Mouse (Mus musculus): Measurements from ENCODE around the gene Zfp511. TPM values are rescaled to one million over a fixed set of nuclear protein-coding genes. Genes with fewer than 3 reads are reported as not detected.
A peak's percentile ranks its signal among the peaks of the same experiment; 100 is the strongest.

Zfp511 gene
- polyA plus RNA-seq, 1 experiment from 2014 or later: 41.5 TPM

- no peak; the same call in 1 of the 2 replicates for ATAC-seq (replicated peaks; ENCODE audit: low FRiP score, low TSS enrichment, low read depth)
- peak overlapping the region; percentile 84 for H3K4me2 ChIP-seq (ENCODE audit: low read length)
- H3K4me3 ChIP-seq (ENCODE audit: low read depth, low read length): peak overlapping the region; percentile 38
- peak overlapping the region; percentile 41 for H3K9ac ChIP-seq (ENCODE audit: low read length)
- no peak overlapping the region for H3K27ac ChIP-seq (ENCODE audit: low read depth)
- no peaks in the 10 kb centered on the region for H3K36me3 ChIP-seq (ENCODE audit: control insufficient read depth, insufficient read depth, low read length)
- WGBS: 3% methylated on average over 53 of the region's 53 CpGs
- peak; percentile 80 for DNase-seq (ENCODE audit: low spot score)
- peaks cover 85% of the 10 kb centered on the region for H3K27me3 ChIP-seq (replicated peaks; ENCODE audit: control insufficient read depth, insufficient read depth, low read length)
- H3K9me3 ChIP-seq (ENCODE audit: control insufficient read depth, low read length): no peaks in the 10 kb centered on the region
- peaks cover 13% of the 10 kb centered on the region for H3K4me1 ChIP-seq (replicated peaks; ENCODE audit: control insufficient read depth, insufficient read depth, low read length)
These were observed 21.5 kb downstream of the Zfp511 start for GRCm38 (mm10) chr7:140057413-140058407.

GRCm38 (mm10) chr7:140058528-140058927, 22.3 kb downstream of the Zfp511 start:
- peak overlapping the region; percentile 38 for H3K4me3 ChIP-seq (ENCODE audit: low read depth, low read length)
- H3K4me2 ChIP-seq (ENCODE audit: low read length): peak overlapping the region; percentile 84
- no peaks in the 10 kb centered on the region for H3K9me3 ChIP-seq (ENCODE audit: control insufficient read depth, low read length)
- no peaks in the 10 kb centered on the region for H3K36me3 ChIP-seq (ENCODE audit: control insufficient read depth, insufficient read depth, low read length)
- 26% methylated on average over 7 of the region's 7 CpGs for WGBS
- peaks cover 84% of the 10 kb centered on the region for H3K27me3 ChIP-seq (replicated peaks; ENCODE audit: control insufficient read depth, insufficient read depth, low read length)
- peak overlapping the region; percentile 41; the same call in 1 of the 2 replicates for H3K9ac ChIP-seq (ENCODE audit: low read length)
- DNase-seq (ENCODE audit: low spot score) (no peak), ATAC-seq (replicated peaks; ENCODE audit: low FRiP score, low TSS enrichment, low read depth) (no peak)
- H3K27ac ChIP-seq (ENCODE audit: low read depth): no peak overlapping the region
- H3K4me1 ChIP-seq (replicated peaks; ENCODE audit: control insufficient read depth, insufficient read depth, low read length): peaks cover 13% of the 10 kb centered on the region

- 41% methylated on average over 4 of the region's 4 CpGs for WGBS
- Histone ChIP-seq H3K27me3 (replicated peaks; ENCODE audit: control insufficient read depth, insufficient read depth, low read length) (peaks cover 88% of the 10 kb centered on the region), H3K36me3 (ENCODE audit: control insufficient read depth, insufficient read depth, low read length) (no peaks in the 10 kb centered on the region), H3K4me3 (ENCODE audit: low read depth, low read length) (no peak overlapping the region), H3K27ac (ENCODE audit: low read depth) (no peak overlapping the region), H3K9me3 (ENCODE audit: control insufficient read depth, low read length) (no peaks in the 10 kb centered on the region), H3K4me1 (replicated peaks; ENCODE audit: control insufficient read depth, insufficient read depth, low read length) (peaks cover 13% of the 10 kb centered on the region), H3K9ac (ENCODE audit: low read length) (no peak overlapping the region), H3K4me2 (ENCODE audit: low read length) (no peak overlapping the region)
- DNase-seq (ENCODE audit: low spot score): no peak
- no peak for ATAC-seq (replicated peaks; ENCODE audit: low FRiP score, low TSS enrichment, low read depth)
These were observed 23.4 kb downstream of the Zfp511 start for GRCm38 (mm10) chr7:140059601-140060000.

- under 1% methylated on average over 47 of the region's 47 CpGs for WGBS
- DNase-seq (ENCODE audit: low spot score) (peak; percentile 66), ATAC-seq (replicated peaks; ENCODE audit: low FRiP score, low TSS enrichment, low read depth) (no peak; the same call in 1 of the 2 replicates)
- Histone ChIP-seq H3K4me3 (ENCODE audit: low read depth, low read length) (peak overlapping the region; percentile 32), H3K36me3 (ENCODE audit: control insufficient read depth, insufficient read depth, low read length) (no peaks in the 10 kb centered on the region), H3K27me3 (replicated peaks; ENCODE audit: control insufficient read depth, insufficient read depth, low read length) (peaks cover 94% of the 10 kb centered on the region), H3K9me3 (ENCODE audit: control insufficient read depth, low read length) (no peaks in the 10 kb centered on the region), H3K9ac (ENCODE audit: low read length) (0 out of 2 replicates have a peak overlapping the region, but pooled peaks have one; percentile 16), H3K27ac (ENCODE audit: low read depth) (no peak overlapping the region), H3K4me1 (replicated peaks; ENCODE audit: control insufficient read depth, insufficient read depth, low read length) (peaks cover 13% of the 10 kb centered on the region), H3K4me2 (ENCODE audit: low read length) (peak overlapping the region; percentile 63)
These were observed 25.0 kb downstream of the Zfp511 start for GRCm38 (mm10) chr7:140060936-140061831.

- DNase-seq (ENCODE audit: low spot score) (peak; percentile 55), ATAC-seq (replicated peaks; ENCODE audit: low FRiP score, low TSS enrichment, low read depth) (no peak)
- Histone ChIP-seq H3K9ac (ENCODE audit: low read length) (no peak overlapping the region), H3K4me2 (ENCODE audit: low read length) (peak overlapping the region; percentile 63), H3K4me1 (replicated peaks; ENCODE audit: control insufficient read depth, insufficient read depth, low read length) (peaks cover 13% of the 10 kb centered on the region), H3K27ac (ENCODE audit: low read depth) (no peak overlapping the region), H3K9me3 (ENCODE audit: control insufficient read depth, low read length) (no peaks in the 10 kb centered on the region), H3K36me3 (ENCODE audit: control insufficient read depth, insufficient read depth, low read length) (no peaks in the 10 kb centered on the region), H3K4me3 (ENCODE audit: low read depth, low read length) (peak overlapping the region; percentile 32), H3K27me3 (replicated peaks; ENCODE audit: control insufficient read depth, insufficient read depth, low read length) (peaks cover 91% of the 10 kb centered on the region)
- 4% methylated on average over 6 of the region's 6 CpGs for WGBS
These were observed 25.6 kb downstream of the Zfp511 start for GRCm38 (mm10) chr7:140061832-140062130.

- DNase-seq (ENCODE audit: low spot score) (peak; percentile 61), ATAC-seq (replicated peaks; ENCODE audit: low FRiP score, low TSS enrichment, low read depth) (0 out of 2 replicates have a peak, but pooled peaks have one; percentile 25)
- H3K4me2 ChIP-seq (ENCODE audit: low read length): no peak overlapping the region
- WGBS: 19% methylated on average over 11 of the region's 11 CpGs
- H3K27me3 ChIP-seq (replicated peaks; ENCODE audit: control insufficient read depth, insufficient read depth, low read length): peaks cover 86% of the 10 kb centered on the region
- no peaks in the 10 kb centered on the region for H3K9me3 ChIP-seq (ENCODE audit: control insufficient read depth, low read length)
- no peak overlapping the region for H3K9ac ChIP-seq (ENCODE audit: low read length)
- no peaks in the 10 kb centered on the region for H3K36me3 ChIP-seq (ENCODE audit: control insufficient read depth, insufficient read depth, low read length)
- no peak overlapping the region for H3K27ac ChIP-seq (ENCODE audit: low read depth)
- H3K4me3 ChIP-seq (ENCODE audit: low read depth, low read length): no peak overlapping the region; the same call in 1 of the 2 replicates
- peaks cover 13% of the 10 kb centered on the region for H3K4me1 ChIP-seq (replicated peaks; ENCODE audit: control insufficient read depth, insufficient read depth, low read length)
These were observed 26.1 kb downstream of the Zfp511 start for GRCm38 (mm10) chr7:140062307-140062706.

GRCm38 (mm10) chr7:140063092-140063491, 26.9 kb downstream of the Zfp511 start:
- DNase-seq (ENCODE audit: low spot score) (peak; percentile 77), ATAC-seq (replicated peaks; ENCODE audit: low FRiP score, low TSS enrichment, low read depth) (no peak)
- Histone ChIP-seq H3K4me1 (replicated peaks; ENCODE audit: control insufficient read depth, insufficient read depth, low read length) (peaks cover 13% of the 10 kb centered on the region), H3K9me3 (ENCODE audit: control insufficient read depth, low read length) (no peaks in the 10 kb centered on the region), H3K36me3 (ENCODE audit: control insufficient read depth, insufficient read depth, low read length) (no peaks in the 10 kb centered on the region), H3K27me3 (replicated peaks; ENCODE audit: control insufficient read depth, insufficient read depth, low read length) (peaks cover 78% of the 10 kb centered on the region), H3K4me2 (ENCODE audit: low read length) (no peak overlapping the region), H3K27ac (ENCODE audit: low read depth) (no peak overlapping the region), H3K4me3 (ENCODE audit: low read depth, low read length) (no peak overlapping the region), H3K9ac (ENCODE audit: low read length) (no peak overlapping the region)
- 22% methylated on average over 7 of the region's 7 CpGs for WGBS

- Histone ChIP-seq H3K9ac (ENCODE audit: low read length) (no peak overlapping the region), H3K27ac (ENCODE audit: low read depth) (no peak overlapping the region), H3K4me2 (ENCODE audit: low read length) (no peak overlapping the region), H3K36me3 (ENCODE audit: control insufficient read depth, insufficient read depth, low read length) (no peaks in the 10 kb centered on the region), H3K27me3 (replicated peaks; ENCODE audit: control insufficient read depth, insufficient read depth, low read length) (peaks cover 39% of the 10 kb centered on the region), H3K9me3 (ENCODE audit: control insufficient read depth, low read length) (no peaks in the 10 kb centered on the region), H3K4me1 (replicated peaks; ENCODE audit: control insufficient read depth, insufficient read depth, low read length) (no peaks in the 10 kb centered on the region), H3K4me3 (ENCODE audit: low read depth, low read length) (no peak overlapping the region)
- WGBS: 67% methylated on average over 6 of the region's 6 CpGs
- no peak for DNase-seq (ENCODE audit: low spot score)
- no peak for ATAC-seq (replicated peaks; ENCODE audit: low FRiP score, low TSS enrichment, low read depth)
These were observed 31.2 kb downstream of the Zfp511 start for GRCm38 (mm10) chr7:140067397-140067796.

Measured in intestine, embryonic 14.5 days (tissue).